Comparison of ENCODE assay signal across 14 mouse cellular contexts in genomic region chr5:119149389-119150185, GRCm38 (mm10).
"Had no signal": no experiment of that assay in that cellular context is flagged by ENCODE, and none has a peak within 500 bp of the region (broad histone marks: within the 10 kb centered on the region; RNA-seq: fewer than 3 reads in every experiment).

No protein-coding gene starts in this region.

- H3K27me3 ChIP-seq: liver, embryonic 13.5 days; midbrain, embryonic 13.5 days; neural tube, embryonic 15.5 days had no signal

- H3K4me1 ChIP-seq: liver, embryonic 13.5 days; midbrain, embryonic 13.5 days; neural tube, embryonic 15.5 days had no signal

- H3K36me3 ChIP-seq: kidney, embryonic 15.5 days; limb, embryonic 12.5 days; liver, embryonic 13.5 days; midbrain, embryonic 13.5 days; neural tube, embryonic 15.5 days had no signal

- H3K4me2 ChIP-seq: kidney, embryonic 15.5 days; limb, embryonic 12.5 days; liver, embryonic 13.5 days; midbrain, embryonic 13.5 days; neural tube, embryonic 15.5 days had no signal

- H3K9me3 ChIP-seq: kidney, embryonic 15.5 days; neural tube, embryonic 15.5 days had no signal

- ATAC-seq: liver, postnatal 0 days; midbrain, embryonic 13.5 days had no signal

- H3K4me3 ChIP-seq: kidney, embryonic 15.5 days; left cerebral cortex, adult 2 months; limb, embryonic 12.5 days; liver, embryonic 13.5 days; midbrain, embryonic 13.5 days; myocyte; neural tube, embryonic 15.5 days had no signal

- DNase-seq: kidney, adult 2 months; kidney, postnatal 14 days; liver; liver, embryonic 13.5 days; liver, postnatal 0 days; right cerebral cortex, adult 18-20 months; thymus, adult 18-20 months; thymus, postnatal 14 days had no signal

- H3K9ac ChIP-seq: kidney, embryonic 15.5 days; limb, embryonic 12.5 days; liver, embryonic 13.5 days; liver, postnatal 0 days; midbrain, embryonic 13.5 days; neural tube, embryonic 15.5 days had no signal

- H3K27ac ChIP-seq: kidney, embryonic 15.5 days; left cerebral cortex, adult 2 months; limb, embryonic 12.5 days; liver, embryonic 13.5 days; midbrain, embryonic 13.5 days; neural tube, embryonic 15.5 days had no signal
